Mouse (Mus musculus) gastrocnemius, adult 2 months (tissue): ENCODE data around the gene Ryr1. TPM values are rescaled to one million over a fixed set of nuclear protein-coding genes. Genes with fewer than 3 reads are reported as not detected.

Experiments used
- DNase-seq: peaks from one replicate; pipeline ENCODE4 v3.0.0; 2022
- H3K27ac ChIP-seq: fragments of 200-600 bp; 2 replicates; pipeline ENCODE4 v1.8.1; 2022; ENCODE audit warnings: mild to moderate bottlenecking
- H3K4me3 ChIP-seq: fragments of 200-600 bp; 2 replicates; pipeline ENCODE4 v1.8.1; 2022; ENCODE audit warnings: mild to moderate bottlenecking, moderate library complexity
- CTCF ChIP-seq: fragments of 200-600 bp; IDR thresholded peaks from 2 replicates; pipeline ENCODE4 v1.8.1; 2022; ENCODE audit warnings: antibody characterized with exemption, mild to moderate bottlenecking, moderate library complexity
- intact Hi-C: fragments of 180-260 bp; cut with DNase I; formaldehyde crosslinking; loops from one replicate; pipeline ENCODE4 v1.15.1; 2025
- total RNA-seq, 2 experiments: library from RNA; stranded (reverse); gene quantifications; 2 replicates each; pipeline ENCODE4 v1.2.3; 2021

The Ryr1 gene
- total RNA-seq, 2 experiments from 2014 or later, result 1,499 to 2,077 TPM

DNA sequence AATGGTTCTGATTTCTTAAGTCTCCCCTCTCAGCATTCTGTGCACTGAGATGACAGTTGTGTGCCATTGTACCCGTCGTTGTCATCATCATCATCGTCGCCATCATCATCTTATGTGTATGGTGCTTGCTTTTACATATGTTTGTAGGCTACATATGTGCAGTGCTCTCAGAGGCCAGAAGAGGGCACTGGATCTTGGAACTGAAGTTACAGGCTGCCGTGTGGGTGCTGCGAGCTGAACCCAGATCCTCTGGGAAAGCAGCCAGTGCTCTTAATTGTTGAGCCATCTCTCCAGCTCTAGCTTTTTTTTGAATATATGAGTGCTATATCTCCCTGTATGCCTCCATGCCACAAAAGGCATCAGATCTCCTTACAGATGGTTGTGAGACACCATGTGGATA, 87.7 kb downstream of the Ryr1 start:
- peak; percentile 38 for TF ChIP-seq CTCF
- no peak for DNase-seq
- Histone ChIP-seq H3K4me3 (no peak overlapping the region), H3K27ac (no peak overlapping the region)
- intact Hi-C loops, result loop anchor here (10.0 kb wide), 1 partner anchor 252 kb away; the partner anchor contains the start of gene Rinl

DNA sequence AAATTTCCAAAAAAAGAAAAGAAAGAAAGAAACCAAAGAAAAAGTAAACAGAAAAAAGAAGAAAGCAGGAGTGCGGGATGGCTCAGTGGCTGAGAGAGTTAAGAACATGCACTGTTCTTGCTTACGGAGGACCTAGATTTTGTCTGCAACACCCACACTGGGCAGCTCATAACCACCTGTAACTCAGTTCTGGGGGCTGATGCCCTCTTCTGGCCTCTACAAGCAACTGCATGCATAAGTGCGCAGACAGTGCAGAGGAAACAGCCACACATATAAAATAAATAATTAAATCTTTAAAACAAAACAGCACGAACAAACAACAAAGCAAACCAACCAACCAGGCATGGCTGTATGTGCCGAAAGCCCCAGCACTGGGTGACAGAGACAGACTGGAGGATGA, 92.3 kb downstream of the Ryr1 start:
- TF ChIP-seq CTCF, result peak; percentile 61
- no peak for DNase-seq
- no peak overlapping the region for H3K27ac ChIP-seq
- H3K4me3 ChIP-seq, result no peak overlapping the region
- intact Hi-C loops, result loop anchor here (10.0 kb wide), 1 partner anchor 248 kb away; the partner anchor contains the start of gene Rinl

DNA sequence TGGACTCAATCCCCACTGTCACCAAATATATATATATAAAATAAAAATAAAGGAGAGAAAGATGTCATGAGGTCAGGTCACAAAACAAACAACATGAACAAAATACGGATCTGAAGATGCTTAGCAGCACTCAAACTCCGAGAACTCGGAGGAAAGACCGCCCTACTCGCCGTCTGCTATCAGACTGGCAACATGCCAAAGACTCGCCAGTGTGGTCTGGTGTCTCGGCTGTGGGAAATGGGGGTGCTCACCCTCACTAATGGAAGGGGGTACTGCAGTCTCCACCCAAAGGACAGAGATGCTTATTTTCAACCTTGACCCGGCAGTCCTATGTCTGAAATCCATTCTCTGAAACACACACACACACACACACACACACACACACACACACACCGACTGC, 93.3 kb downstream of the Ryr1 start:
- no peak for DNase-seq
- Histone ChIP-seq H3K27ac (no peak overlapping the region), H3K4me3 (no peak overlapping the region)
- no peak for TF ChIP-seq CTCF
- intact Hi-C loops, result loop anchor here (10.0 kb wide), 1 partner anchor 247 kb away; the partner anchor contains the start of gene Rinl

DNA sequence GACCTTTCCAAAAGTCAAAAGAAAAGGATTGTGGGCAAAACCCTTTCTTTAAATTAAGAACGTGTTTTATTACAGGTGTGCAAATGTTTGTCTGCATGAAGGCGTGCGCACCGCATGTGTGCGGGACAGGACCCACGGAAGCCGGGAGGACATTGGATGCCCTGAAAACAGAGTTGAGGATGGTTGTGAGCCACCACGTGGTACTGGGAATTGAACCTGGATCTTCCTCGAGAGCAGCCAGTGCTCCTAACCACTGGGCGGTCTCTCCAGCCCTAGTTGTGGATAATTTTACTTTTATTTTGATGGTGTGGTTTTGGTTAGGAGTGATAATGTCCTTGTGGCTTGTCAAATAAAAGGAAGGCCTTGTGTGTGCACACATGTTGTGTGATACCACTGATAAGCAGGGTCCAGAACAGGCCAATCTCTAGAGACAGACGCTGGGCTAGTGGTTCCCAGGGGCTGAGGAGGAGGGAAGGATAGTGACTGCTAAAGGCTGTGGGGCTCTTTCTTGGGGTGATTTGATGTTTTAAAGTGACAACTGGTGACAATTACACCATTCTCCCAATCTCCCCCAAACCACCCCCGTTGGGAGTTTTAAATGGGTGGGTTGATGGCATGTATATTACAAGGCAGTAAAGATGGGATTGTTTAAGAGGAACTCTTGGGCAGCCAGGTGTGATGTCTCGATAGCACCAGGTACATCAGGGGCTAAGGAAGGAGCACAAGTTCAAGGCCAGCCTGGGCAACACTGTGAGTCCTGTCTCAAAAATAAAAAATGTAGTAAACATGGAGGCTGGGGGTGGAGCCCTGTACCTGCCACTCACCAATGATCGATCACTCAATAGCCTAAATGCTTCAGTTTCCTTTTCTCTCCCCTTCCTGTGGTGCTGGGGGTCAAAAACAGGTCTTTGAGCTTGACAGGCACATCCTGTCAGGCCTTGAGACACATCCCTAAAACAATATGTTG, 95.0 kb downstream of the Ryr1 start:
- TF ChIP-seq CTCF, result no peak
- intact Hi-C loops, result loop anchor here (10.0 kb wide), 1 partner anchor 245 kb away; the partner anchor contains the start of gene Rinl
- Histone ChIP-seq H3K27ac (peak overlapping the region; percentile 31; the same call in 1 of the 2 replicates), H3K4me3 (no peak overlapping the region)
- DNase-seq, result no peak

DNA sequence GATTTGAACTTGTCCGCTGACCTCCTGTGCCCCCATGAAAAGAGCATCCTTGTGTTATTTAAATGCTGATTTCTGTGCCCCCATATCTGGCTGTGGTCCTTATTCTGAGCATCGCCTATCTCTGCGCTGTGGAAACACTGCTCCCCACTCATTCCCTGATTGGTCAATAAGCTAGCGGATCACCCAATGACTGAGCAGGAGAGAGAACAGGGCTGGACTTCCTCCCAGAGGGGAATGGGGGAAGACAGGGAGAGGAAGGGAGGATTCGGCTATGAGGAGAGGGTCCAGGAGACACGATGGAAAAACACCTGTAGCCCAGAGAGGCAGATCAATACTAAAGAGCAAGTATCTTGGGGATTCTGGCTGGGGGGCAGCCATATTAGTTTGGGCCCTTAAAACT, 96.2 kb downstream of the Ryr1 start:
- no peak for DNase-seq
- intact Hi-C loops, result no loop called here
- Histone ChIP-seq H3K27ac (no peak overlapping the region), H3K4me3 (no peak overlapping the region)
- no peak for TF ChIP-seq CTCF

DNA sequence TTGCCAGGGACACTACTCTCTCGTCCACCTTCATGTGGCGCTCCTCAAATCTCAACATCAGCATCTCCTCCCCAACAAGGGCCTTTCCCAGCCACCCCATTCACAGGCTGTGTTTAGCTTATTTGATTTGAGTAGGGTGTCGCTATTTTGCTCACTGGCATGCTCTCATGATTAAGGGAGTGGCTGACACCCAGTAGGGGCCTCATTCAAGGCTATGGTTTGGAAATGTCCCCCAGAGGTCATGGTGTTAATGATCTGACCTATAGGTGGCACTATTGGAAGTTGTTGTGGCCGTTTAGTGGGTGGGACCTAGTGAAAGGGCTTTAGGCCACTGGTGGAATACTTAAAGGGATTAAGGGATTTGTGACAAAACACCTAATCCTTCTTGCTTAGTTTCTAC, 98.2 kb downstream of the Ryr1 start:
- DNase-seq, result no peak
- Histone ChIP-seq H3K4me3 (no peak overlapping the region), H3K27ac (no peak overlapping the region)
- intact Hi-C loops, result no loop called here
- peak; percentile 30; the same call in 1 of the 2 replicates for TF ChIP-seq CTCF

DNA sequence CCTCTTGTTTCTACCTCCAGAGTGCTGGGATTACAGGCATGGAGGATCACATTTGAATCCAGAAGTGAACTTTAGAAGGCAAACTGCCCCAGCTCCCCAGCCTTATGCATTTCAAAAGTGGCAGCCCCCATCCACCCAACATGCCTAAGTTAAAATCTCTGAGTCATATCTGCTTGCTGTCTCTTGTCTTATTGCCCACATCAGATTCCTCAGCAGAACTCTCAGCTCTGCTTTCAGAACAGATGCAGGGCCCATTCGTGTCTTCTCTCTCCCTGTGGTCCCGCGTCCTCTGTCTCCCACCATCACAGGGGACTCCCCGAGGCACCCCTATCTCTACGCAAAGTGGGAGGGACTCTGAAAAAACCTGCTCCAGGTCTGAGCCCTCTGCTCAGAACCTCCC, 98.8 kb downstream of the Ryr1 start:
- no peak for TF ChIP-seq CTCF
- H3K4me3 ChIP-seq, result no peak overlapping the region
- H3K27ac ChIP-seq, result peak overlapping the region; percentile 17; the same call in 1 of the 2 replicates
- DNase-seq, result no peak
- intact Hi-C loops, result no loop called here

DNA sequence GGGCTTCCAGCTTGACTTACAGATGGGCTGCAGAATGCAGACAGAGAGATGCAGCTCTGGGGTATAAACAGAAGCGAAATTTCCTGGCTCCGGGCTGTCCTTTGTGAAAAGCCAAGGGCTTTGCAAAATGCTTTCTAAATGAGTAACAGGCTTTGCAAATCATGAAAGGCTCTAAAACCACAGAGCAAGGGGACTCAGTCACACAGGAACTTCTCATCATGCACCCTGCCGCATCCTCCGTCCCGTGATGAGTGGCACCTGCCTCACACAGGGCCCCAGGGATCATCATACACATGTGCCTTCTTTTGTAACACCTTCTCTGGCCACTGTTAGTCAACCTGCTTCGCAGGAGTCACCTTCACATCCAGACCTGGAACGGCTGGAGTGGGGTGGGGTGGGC, 99.4 kb downstream of the Ryr1 start:
- no peak for TF ChIP-seq CTCF
- intact Hi-C loops, result no loop called here
- Histone ChIP-seq H3K27ac (no peak overlapping the region), H3K4me3 (no peak overlapping the region)
- no peak for DNase-seq

DNA sequence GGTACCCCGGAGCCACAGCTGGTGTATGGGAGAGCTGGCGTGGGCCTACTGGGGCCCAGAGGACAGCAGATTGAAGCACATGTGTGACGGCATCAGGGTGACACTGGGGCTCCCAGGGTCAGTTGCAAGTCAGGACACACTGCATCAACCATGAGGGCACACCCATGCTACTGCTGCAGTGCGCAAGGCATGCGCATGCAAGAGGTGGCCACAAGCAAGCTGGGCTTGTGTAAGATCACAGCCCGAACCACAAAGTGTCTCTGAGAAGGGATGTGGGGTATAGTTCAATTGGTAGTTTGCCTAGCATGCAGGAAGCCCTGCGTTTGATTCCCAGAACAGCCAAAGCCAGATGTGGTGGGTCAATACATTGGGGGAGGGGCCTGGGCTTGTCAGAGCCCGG, 101.5 kb downstream of the Ryr1 start:
- no peak for TF ChIP-seq CTCF
- intact Hi-C loops, result no loop called here

DNA sequence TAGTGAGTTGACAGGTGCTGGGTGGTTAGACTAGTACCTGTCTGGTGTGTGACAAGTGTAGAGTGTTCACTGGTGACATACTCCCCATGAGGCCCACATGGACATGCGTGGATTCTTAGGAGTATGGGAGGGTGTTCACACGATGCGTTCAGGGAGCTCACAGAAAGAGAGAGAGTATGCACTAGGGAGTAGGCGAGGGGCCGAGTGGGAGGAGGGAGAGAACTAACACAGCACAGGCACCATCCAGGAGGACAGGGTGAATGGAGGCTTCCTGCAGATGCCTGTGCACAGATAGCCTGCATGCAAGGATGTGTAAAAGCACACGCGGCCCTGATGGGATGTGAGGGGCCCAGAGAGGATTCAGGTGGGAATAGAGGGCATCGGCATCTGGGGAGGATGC, 102.5 kb downstream of the Ryr1 start:
- no peak for DNase-seq
- intact Hi-C loops, result no loop called here
- no peak overlapping the region for H3K4me3 ChIP-seq
- no peak for TF ChIP-seq CTCF
- no peak overlapping the region for H3K27ac ChIP-seq

More for the DNA sequence above, 101.5 kb downstream of the Ryr1 start:
- no peak for DNase-seq
- H3K4me3 ChIP-seq, result no peak overlapping the region
- H3K27ac ChIP-seq, result no peak overlapping the region

DNA sequence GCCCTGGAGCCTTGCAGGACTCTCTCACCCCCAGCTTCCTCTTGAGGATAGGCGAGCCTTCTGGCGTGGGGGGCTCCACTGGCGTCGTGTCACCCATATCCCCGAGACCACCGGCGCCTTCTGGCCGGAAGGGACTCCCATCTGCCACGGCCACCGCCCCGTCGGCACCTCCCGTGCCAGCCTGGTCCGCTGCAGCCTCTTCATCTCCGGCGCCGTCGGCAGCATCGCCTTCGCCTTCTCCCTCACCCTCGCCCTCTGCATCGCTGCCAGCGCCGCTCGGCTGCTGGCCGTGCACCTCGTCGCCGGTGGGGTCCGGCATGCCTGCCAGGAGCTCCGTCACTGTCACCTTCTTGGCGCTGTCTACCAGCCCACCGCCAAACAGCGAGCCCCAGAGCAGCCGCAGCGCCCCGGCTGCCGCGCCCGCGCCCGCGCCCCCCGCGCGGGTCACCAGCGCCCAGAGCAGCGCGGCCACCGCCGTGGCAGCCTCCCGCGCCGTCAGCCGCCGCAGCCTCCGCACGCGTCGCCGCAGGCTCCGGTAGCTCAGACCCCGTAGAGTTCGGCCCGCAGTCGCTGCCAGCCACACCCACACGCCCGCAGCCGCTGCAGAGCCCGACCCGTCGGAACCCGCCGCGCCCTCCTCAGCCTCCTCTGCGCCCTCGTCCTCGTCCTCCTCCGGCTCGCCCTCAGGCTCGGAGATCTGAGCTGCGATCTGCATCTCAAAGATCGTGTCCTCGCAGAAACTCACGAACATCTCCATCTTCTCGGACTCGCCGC, 105.3 kb downstream of the Ryr1 start:
- H3K27ac ChIP-seq, result no peak overlapping the region
- DNase-seq, result no peak
- TF ChIP-seq CTCF, result no peak
- peak overlapping the region; percentile 40 for H3K4me3 ChIP-seq
- intact Hi-C loops, result no loop called here

DNA sequence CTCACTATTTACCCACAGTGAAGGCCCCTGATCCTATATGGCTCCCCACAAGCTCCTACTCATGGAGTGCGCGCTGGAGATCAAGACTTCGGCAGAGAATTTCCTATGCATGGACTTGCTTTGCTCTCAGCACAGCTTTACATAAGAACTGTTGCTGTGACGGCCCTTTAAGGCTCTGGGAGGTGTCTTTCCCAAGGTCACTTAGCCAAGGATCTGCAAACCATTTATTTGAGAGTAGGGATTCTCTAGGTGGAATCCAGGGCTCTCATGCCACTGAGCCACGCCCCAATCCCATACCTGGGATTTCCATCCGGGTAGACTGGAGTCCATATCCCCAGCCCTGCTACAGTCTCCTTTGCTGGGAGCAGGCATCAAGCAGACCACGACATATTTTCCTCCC, 107.8 kb downstream of the Ryr1 start:
- no peak for TF ChIP-seq CTCF
- DNase-seq, result no peak
- H3K27ac ChIP-seq, result no peak overlapping the region
- intact Hi-C loops, result no loop called here
- H3K4me3 ChIP-seq, result no peak overlapping the region

DNA sequence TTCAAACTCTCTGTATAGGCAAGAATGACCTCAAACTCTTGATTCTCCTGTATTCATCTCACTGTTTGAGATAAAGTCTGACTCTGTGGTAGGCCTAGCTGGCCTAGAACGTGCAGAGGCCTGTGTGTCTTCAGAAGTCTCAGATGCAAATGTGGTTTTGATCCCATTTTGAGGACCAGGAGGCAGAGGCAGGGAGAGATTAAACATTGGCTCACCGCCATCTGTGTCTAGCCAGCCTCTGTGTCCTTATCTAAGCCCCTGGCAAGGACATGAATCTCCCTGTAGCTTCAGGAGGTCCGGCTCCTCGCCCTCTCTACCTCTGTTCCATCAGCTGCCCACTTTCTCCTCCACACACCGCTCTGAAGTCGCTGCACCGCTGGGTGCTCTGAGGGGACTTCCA, 108.5 kb downstream of the Ryr1 start:
- no peak for DNase-seq
- Histone ChIP-seq H3K27ac (no peak overlapping the region), H3K4me3 (no peak overlapping the region)
- TF ChIP-seq CTCF, result no peak
- intact Hi-C loops, result no loop called here
